Mouse (Mus musculus): Measurements from ENCODE around the gene Carnmt1.
"Not testable (repeated sequence)": the region's sequence is repeated elsewhere in the genome, so short reads cannot be mapped to it uniquely, and the experiment has no call there.

Gene Carnmt1

DNA sequence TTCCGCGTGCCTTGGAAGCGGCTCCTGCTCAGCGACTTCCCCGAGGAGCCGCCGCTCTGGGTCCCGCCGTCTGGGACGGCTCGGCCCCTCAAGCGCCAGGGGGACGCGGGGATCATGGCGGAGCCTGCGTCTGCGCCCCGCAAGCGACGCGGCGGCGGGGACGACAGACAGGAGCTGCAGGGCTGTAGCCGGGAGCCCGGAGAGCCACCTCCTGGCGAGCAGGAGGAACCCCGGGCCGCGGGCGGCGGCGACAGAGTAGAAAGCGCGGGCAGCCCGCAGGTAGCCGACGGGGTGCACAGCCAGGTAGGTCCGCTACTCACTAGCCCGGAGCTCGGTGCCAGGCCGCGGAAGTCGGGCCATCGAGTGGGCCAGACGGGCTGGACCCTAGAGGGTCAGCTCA, 42.8 kb downstream of the Carnmt1 start:
- DNase-seq (ENCODE audit: low read depth) = not testable (repeated sequence)

DNA sequence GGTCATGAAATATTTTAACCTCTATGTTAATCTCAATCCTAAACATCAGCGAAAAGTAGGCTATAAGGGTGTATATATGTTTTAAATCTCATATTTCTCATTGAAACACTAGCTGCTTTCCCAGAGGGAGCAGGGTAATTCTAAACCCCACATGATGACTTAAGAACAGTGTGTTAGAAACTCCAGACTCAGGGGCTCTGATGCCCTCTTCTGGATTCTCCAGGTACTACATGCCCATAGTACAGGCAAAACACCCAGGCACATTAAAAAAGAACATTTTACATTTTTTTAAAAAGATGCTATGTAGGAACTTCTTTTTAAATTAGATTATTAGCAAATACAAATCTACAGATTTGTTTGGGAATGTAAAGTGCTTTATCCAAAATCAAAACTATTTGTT, 45.8 kb downstream of the Carnmt1 start:
- peak; percentile 74 for DNase-seq (ENCODE audit: low read depth)

DNA sequence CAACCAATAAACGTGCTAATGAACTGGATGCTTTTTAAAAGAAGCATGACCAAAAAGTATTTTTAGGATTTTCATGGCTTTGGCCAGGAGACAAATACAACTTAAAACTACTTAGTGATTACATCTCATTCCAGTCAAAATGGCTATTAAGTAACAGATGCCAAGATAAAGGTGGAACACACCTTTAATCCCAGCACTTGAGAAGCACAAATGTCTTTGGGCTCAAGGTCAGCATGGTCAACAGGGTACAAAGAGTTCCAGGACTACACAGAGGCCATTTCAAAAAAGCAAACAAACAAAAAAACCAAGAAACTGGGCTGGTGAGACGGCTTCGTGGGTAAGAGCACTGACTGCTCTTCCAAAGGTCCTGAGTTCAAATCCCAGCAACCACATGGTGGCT, 49.8 kb downstream of the Carnmt1 start:
- no peak for DNase-seq (ENCODE audit: low read depth)

DNA sequence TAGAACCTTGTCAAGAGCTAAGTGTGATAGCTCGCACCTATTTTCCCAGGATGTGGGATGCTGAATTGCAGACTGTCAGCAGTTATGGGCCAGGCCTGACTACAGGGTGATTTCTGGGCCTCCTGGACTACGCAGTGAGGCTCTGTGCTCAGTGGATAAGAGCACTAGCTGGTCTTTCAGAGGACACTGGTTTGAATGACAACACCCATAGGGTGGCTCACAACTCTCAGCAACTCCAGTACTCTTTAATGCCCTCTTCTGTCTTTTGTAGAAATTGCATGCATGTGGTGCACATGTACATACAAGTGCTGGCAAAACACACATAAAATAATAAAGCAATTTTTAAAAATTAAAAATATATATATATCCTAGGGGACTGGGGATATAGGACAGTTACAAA, 54.6 kb downstream of the Carnmt1 start:
- no peak for DNase-seq (ENCODE audit: low read depth)

DNA sequence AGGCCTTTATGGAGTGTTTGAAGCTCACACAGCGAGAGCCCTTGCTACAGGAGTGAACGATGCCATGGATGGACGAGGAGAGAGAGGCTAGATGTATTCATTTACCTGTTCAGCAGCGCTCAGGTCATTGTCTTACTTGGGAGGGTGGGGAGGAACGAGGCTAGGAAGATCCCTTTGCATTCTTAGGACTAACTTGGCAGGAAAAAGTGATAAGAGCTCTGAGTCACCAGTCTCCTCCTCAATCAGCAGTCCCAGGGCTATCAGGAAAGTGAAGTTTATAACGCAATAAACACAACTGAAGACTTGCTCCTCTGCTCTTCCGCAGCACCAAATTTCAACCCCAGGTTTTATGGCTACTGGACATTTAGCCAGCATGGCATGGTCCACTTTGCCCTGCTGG, 59.7 kb downstream of the Carnmt1 start:
- no peak for DNase-seq (ENCODE audit: low read depth)

DNA sequence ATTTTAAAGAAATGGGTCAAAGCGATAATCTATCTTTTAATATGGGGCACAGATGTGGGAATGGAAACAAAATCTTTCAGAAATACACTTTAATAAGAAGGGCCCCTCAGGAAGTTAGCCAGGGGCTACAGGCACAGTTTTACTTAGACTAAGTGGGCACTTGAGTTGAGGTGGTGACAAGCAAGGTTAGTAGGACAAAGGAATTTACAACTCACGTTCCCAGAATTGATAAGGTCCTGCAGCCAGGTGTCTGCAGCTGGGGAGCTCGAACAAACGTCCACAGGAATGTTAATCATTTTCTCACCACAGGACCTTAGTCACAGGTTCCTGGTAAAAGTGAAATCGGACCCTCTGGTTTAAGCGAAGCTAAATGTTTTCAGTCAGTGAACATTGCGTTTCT, 60.5 kb downstream of the Carnmt1 start:
- DNase-seq (ENCODE audit: low read depth) = no peak

DNA sequence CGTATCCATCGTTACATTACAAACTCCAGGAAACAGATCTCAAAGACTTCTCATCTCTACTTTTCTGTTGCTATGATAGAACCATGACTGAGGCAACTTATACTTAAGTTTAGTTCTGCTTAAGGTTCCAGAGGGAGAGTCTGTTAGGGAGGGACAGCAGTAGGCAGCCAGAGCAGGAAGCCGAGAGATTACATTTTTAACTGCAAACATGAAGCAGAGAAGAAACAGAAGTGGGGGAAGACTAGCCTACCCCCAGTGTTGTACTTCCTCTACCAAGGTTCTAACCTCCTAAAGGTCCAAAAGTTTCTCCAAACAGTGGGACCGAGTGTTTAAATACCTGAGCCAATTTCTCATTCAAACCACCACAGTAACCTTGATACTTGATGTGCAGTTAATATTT, 65.3 kb downstream of the Carnmt1 start:
- no peak for DNase-seq (ENCODE audit: low read depth)

DNA sequence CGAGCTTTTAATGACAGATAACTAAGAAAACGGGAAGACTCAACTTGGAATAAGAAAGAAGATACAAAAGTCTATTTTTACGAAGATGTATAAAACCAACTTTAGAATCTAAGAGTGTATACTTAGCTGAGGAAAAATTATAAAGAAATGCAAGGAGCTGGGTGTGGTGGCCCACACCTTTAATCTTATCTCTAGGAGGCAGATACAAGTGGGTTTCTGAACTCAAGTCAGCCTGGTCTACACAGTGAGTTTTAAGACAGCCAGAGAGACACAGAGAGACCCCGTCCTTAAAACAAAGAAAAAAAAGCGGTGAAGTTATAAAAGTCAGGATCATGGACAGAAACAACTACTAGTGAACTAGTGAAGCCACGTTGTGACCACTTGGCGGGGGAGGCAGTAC, 68.6 kb downstream of the Carnmt1 start:
- DNase-seq (ENCODE audit: low read depth) = no peak

DNA sequence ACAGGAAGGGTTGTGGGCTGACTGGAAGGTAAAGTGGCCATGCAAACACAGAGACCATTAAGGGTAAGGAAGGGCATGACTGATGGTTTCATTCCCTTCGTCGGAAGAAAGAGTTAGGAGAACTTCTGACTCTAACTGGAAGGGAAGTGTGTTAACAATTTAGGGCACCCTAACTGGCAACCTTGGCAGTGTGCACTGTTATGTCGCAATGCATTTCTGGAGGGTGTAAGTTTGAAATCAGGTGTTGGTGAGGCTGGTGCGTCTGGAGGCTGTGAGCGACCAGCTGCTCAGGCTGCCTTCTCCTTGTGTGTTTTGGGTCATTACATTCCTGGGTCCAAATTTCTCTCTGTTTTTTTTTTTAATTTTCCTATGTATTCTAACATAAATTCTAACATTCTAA, 73.4 kb downstream of the Carnmt1 start:
- DNase-seq (ENCODE audit: low read depth) = no peak

DNA sequence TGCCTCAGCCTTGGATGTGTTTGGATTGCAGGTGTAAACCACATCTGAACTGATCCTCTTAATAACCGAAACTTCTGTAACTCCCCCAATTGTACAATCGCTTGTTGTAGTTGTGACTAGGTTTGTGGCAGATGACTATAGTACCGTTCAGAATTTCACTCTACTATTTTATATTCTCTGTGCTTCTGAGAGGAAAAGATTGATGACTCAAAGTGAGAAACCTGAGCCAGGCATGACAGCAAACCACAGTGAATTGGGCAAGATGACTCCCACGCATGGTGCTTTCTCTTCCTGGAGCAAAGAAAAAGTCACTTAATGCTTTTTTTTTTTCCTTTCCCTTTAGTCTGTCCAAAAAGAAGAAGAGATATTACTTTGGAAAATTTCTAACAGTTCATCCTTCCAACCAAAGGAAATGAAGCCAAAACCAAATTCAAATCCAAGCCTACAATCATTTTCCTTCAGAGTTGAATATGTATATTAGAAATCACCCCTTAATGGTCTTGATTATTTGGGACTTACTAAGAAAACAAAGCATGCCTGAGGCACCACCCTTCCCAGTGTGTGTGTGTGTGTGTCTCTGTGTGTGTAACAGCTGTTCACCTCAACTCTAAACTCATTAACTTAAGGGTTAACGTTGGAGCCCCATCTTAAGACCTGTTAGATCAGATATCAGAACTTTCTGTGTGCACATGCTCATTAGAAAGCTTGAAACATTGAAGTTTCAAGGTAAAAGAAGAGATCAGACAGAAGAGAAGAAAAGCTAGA, 76.2 kb downstream of the Carnmt1 start:
- DNase-seq (ENCODE audit: low read depth) = no peak

DNA sequence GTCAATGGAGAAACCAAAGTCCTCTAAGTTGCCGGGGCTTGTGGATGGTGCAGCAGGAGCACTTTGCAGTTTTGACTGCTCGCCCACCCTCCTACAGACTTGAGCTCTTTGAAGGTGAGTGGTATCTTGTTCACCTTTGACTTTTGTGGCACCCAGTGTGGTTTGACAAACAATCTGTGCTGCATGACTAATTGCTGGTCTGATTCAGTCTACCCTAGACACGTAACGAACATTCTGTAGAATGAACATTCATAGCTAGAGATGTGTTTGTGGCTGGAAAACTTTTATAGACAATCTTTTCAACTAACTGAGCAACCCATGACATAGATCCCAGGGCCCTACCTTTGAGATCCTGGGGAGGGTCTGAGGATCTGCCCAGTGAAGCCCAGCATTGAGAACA, 76.8 kb downstream of the Carnmt1 start:
- DNase-seq (ENCODE audit: low read depth) = no peak

DNA sequence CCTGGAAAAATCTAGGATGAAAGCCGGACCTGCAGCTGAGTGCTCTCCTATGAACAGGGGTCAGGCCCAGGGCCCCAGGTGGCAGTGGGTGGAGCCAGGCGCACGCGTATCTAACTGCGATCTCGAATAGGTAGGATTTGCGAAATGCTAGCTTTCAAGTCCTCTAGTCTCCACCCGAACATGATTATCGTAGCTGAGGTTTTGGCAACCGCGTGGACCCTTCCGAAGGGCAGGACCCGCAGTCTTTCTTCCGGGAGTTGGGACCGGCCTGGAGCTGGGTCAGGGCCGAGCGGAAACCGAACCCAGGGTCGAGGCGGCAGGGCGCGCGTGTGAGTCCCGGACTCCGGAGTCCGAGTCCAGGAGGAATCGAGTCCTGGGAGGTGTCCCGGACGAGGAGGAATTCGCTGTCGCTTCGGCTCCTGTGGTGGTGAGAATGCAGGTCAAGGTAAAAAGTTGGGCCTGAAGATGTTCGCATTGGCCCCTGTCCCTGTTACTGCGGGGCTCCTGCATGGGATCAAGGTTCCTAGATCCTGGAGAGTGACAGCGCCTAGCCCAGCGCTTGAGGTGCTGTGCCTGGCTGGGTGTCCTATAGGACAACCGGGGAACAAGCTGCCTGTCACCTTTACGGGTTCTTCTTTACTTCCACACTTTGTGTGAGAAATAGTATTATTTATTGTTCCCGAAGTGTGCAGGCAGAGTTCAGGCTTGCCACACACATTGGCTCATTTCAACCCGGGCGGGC, 79.2 kb downstream of the Carnmt1 start, which contains the start of gene Trpm6:
Gene Trpm6 (plus strand): TSS at position 386 of the 742 bp plus-strand sequence.
- DNase-seq (ENCODE audit: low read depth) = no peak

Measured in c-Kit-positive CD71-negative TER-119-negative erythroid progenitor cells, embryonic 14.5 days (primary cell).